Mouse (Mus musculus): ENCODE measurements around the gene Gsn.

GRCm38 (mm10) chr2:35258590-35258989 lies 2.4 kb downstream of the Gsn start:
- TF ChIP-seq POLR2A (IDR thresholded peaks at IDR 0.05; ENCODE audit: borderline replicate concordance, extremely low read depth, low read depth, low read length) (no peak), CTCF (IDR thresholded peaks at IDR 0.05; ENCODE audit: insufficient read depth, low read length) (no peak)
